Mouse (Mus musculus) right cerebral cortex, postnatal 10 days (tissue): ENCODE measurements at regions not wholly inside any gene's neighbourhood (a gene's known extent, or its start where the extent isn't known, plus 50 kb on each side); places are given as distances from the start of the nearest gene placed in this dataset.
"Not testable (repeated sequence)": the region's sequence is repeated elsewhere in the genome, so short reads cannot be mapped to it uniquely, and the experiment has no call there.

Experiments
- DNase-seq, 2 experiments: peaks; one replicate each; pipeline ENCODE4 v3.0.0; 2021; ENCODE audit warnings: low spot score in 2 of 2

DNA sequence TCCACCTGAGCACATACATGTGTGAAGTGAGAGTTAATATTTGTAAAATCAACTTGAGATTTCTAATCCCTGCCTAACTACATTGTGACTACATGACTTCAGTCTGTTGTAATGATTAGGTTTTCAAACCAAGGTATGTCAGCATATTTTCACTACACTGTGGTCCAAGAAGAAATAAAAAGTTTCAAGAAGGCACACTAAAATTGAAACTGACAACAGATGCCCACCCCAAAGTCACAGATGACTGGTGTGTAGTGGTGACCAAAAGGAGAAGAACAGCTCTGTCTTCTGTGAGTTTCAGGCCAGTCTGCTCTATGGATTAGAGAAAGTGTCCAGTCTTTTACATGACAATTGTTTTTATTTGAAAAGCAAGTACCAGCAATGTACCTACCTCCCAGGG, 255.9 kb upstream of the Klf6 start:
- DNase-seq = no peak

- DNase-seq = no peak
Measured at GRCm38 (mm10) chr13:5607462-5607861, 253.8 kb upstream of the Klf6 start.

GRCm38 (mm10) chr13:5614186-5614737, 247.0 kb upstream of the Klf6 start:
- peak in 1 of 2 experiments; percentile 23 for DNase-seq

GRCm38 (mm10) chr13:5614833-5615232, 246.4 kb upstream of the Klf6 start:
- DNase-seq = no peak

DNA sequence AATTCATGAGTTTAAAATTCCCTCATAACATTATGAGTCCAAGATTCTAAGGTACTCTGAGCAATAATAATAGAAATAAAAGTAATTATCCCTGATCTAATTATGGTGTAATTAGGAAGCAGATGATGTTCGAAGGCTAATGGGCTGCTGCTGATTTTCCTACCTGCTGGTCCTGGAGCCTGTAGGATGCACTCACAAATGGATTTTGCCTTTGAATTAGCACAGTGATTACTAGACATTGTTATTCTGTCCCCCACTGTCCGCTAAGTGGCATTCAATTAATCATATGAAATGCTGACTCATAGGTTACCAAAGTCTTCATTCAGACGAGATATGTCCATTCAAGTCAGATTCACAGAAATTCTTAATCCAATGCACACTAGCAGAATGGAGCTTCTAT, 246.0 kb upstream of the Klf6 start:
- DNase-seq = no peak

DNA sequence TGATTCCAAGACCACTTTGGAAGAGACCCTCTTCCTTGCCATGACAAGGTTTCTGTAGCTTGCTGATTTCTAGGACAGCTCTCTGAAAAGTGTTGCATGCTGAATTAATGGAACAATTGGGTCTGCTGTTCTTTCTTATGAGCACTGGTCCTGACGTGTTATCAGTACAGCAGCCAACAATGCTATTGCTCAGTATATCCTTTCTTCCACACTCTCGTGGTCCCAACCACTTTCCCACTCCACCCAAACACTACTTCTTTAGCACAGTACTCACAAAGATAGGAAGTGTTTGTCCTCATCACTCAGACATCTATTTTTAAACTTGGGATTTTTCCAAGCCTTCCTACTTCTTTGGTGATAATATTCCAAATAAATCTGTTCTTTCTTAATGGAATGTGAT, 233.2 kb upstream of the Klf6 start:
- DNase-seq = no peak

DNA sequence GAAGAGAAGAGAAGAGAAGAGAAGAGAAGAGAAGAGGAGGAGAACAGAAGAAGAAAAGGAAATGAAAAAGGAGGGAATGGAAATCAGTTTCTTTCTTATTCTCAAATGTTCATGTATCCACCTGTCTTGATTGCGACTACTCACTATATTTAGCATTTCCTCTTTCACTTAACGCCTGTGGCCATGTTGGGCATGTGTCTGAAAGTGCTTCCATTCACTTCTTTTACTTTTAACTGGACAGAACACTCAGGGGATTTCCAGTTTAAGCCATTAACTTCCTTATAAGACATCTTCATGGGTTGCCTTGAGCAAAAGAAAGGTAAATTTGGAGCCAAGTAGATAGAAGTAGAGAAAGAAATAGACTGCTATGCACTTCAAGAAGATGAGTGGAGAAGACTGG, 226.3 kb upstream of the Klf6 start:
- DNase-seq = no peak

DNA sequence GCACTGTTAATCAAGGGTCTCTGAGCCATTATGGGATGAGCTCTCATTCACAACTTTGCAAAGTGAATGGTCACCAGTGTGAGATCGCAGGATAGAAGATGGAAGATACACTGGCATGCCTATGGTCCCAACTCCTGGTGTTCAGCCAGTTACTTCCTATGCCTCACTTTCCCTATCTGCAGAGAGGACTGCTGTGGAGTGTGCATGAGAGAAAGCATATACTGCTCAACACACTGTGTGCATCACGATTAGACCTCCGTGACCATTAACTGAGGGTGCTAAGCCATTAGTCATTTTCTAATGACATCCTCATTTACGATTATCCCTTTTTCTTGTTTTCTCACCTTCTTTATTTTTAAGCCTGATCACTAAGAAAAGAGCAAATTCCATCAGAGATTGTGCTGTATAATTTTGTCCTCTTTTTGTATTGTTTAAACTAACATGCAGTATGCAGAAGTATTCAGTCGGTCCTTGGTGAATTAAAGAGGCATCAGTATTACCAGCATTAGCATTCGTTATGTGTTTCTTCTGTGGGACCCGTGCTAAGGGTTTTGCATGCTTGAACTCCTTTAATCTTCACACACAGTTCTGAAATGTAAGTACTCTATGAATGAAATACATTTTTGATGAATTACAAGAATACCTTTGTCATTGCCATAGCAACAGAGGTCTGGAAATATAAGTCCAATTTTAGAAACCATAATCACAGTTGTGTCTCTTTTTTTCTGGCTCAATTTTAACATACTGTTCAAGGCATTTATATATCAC, 219.4 kb upstream of the Klf6 start:
- DNase-seq = no peak

- no peak for DNase-seq
Measured at GRCm38 (mm10) chr13:5648276-5648675, 213.0 kb upstream of the Klf6 start.

GRCm38 (mm10) chr13:5657556-5657955, 203.7 kb upstream of the Klf6 start:
- DNase-seq = no peak

- DNase-seq = no peak
Measured at GRCm38 (mm10) chr13:5666235-5667007, 194.9 kb upstream of the Klf6 start.

- DNase-seq = no peak
Measured at GRCm38 (mm10) chr13:5675668-5676067, 185.6 kb upstream of the Klf6 start.

- DNase-seq = no peak
Measured at GRCm38 (mm10) chr13:5690124-5690523, 171.2 kb upstream of the Klf6 start.

GRCm38 (mm10) chr13:5690680-5691079, 170.6 kb upstream of the Klf6 start:
- not testable (repeated sequence) for DNase-seq

- no peak for DNase-seq
Measured at GRCm38 (mm10) chr13:5694626-5695025, 166.7 kb upstream of the Klf6 start.

GRCm38 (mm10) chr13:5695581-5695980, 165.7 kb upstream of the Klf6 start:
- DNase-seq = not testable (repeated sequence)

DNA sequence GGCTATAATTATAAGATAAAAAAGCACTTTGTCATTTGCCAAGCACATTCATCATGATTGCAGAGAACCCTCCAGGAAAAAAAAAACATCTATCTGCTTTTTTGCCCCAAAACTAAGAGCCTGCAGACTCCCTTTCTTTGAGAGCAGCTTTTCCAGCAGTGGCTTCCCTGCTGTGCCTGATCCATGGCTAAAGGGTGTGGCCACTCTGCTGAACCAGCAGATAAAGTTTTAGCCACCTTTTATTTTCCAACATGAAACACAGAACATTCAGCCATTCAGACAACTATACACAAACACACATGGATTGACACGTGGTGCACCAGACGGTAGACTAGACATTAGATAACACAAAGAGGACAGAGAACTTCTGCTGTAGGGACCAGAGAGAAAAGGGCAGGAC, 164.9 kb upstream of the Klf6 start:
- DNase-seq = no peak

DNA sequence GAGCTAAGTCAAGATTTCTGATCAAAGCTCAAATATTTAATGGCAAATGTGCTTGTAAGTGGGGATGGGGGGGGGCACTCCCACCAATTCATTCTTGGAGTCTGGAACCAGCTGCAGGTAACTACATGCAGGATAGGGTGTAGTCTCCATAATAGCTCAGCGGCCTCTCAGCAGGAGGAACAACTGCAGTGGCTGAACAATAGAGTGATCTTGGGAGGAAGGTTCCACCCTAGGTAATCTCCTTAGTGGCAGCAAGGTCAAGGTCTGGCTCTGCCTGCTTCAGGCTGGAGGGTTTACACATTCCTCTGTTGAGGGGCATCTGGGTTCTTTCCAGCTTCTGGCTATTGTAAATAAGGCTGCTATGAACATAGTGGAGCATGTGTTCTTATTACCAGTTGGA, 164.0 kb upstream of the Klf6 start:
- not testable (repeated sequence) for DNase-seq

GRCm38 (mm10) chr13:5702071-5702470, 159.2 kb upstream of the Klf6 start:
- DNase-seq = no peak

DNA sequence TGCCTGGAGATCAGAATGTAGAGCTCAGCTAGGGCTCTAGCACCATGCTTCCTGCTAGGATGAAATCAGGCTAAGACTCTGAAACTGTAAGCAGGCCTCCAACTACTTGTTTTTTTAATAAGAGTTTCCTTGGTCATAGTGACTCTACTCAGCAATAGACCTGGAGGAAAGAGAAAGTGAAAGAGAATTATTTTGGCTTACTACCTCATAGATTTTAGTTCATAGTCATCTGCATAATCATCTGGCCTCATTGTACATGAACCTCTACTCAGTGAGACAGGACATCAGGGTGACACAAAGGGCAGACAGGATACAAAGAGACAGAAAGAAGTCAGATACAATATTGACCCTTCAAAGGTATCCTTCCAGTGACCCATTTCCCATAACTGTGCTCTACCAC, 156.3 kb upstream of the Klf6 start:
- no peak for DNase-seq

- DNase-seq = no peak
Measured at GRCm38 (mm10) chr13:5711646-5712045, 149.6 kb upstream of the Klf6 start.

DNA sequence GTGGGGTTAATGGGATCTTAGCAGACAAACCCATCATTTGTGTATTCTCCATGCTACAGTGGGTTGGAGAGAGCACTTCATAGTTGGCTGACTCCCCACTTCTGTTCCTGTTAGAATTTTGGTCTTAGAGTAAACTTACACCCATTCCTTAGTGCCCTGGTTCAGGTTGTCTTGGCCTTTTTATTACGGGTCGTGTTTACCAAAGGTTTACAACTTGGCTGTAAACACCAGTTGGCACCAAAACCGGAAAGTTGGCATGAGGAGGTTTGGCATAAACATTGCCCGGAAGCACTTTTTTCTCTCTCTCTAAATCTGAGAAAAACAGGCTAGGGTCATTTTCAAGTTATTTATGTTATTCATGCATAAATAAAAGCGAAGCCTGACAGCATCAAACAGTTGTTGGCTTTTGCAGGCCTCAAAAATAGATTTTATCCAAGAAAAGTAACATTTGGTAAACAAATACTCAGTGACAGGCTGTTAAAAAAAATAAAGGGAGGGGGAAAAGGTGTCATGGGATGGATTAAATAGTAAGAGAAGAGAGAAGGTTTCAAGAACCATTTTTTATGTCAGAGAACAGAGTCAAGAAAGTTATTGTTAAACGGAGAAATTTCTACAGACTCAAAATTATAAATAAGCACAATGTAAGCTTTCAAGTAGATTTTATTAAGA, 148.0 kb upstream of the Klf6 start:
- DNase-seq = no peak
